Mouse (Mus musculus): Measurements from ENCODE around the gene Cacna1e. TPM values are rescaled to one million over a fixed set of nuclear protein-coding genes. Genes with fewer than 3 reads are reported as not detected.

The Cacna1e gene
- polyA plus RNA-seq, 1 experiment from 2014 or later, result 7.8 TPM

- Histone ChIP-seq H3K4me1 (replicated peaks) (peaks cover 12% of the 10 kb centered on the region), H3K36me3 (no peaks in the 10 kb centered on the region), H3K9ac (no peak overlapping the region), H3K4me3 (no peak overlapping the region), H3K4me2 (no peak overlapping the region), H3K9me3 (no peaks in the 10 kb centered on the region), H3K27ac (no peak overlapping the region), H3K27me3 (no peaks in the 10 kb centered on the region)
- peak; percentile 46; the same call in 1 of the 2 replicates for ATAC-seq (ENCODE audit: low FRiP score)
- 28% methylated on average over 10 of the region's 10 CpGs for WGBS
Measured at GRCm38 (mm10) chr1:154831269-154832167, 52.8 kb downstream of the Cacna1e start.

DNA sequence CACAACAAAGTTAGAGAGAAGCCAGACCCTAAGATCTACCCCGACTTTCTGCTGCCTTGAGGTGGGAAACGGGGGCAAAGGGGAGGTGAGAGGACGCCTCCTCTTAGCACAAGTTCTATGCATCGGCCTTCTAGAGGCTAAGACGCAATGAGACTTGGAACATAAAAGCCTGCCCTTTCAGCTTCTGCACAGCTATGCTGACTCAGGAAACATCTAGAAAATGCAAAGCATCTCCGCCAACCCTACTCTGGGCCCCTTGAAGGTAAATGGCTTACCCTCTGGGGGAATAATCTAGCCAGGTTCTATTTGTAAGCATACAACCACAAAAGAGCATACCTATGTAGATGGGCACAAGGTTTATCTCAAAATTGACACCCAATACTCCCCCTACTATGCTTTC lies 54.2 kb downstream of the Cacna1e start:
- peaks cover 13% of the 10 kb centered on the region for H3K4me1 ChIP-seq (replicated peaks)
- no peaks in the 10 kb centered on the region for H3K36me3 ChIP-seq
- H3K27ac ChIP-seq, result no peak overlapping the region
- H3K9me3 ChIP-seq, result no peaks in the 10 kb centered on the region
- H3K27me3 ChIP-seq, result no peaks in the 10 kb centered on the region
- H3K9ac ChIP-seq, result no peak overlapping the region
- 92% methylated on average over 6 of the region's 6 CpGs for WGBS
- H3K4me3 ChIP-seq, result no peak overlapping the region
- no peak overlapping the region for H3K4me2 ChIP-seq
- no peak for ATAC-seq (ENCODE audit: low FRiP score)

- H3K4me3 ChIP-seq, result no peak overlapping the region
- H3K4me2 ChIP-seq, result no peak overlapping the region
- WGBS, result 81% methylated on average over 3 of the region's 3 CpGs
- no peak overlapping the region for H3K27ac ChIP-seq
- no peaks in the 10 kb centered on the region for H3K27me3 ChIP-seq
- H3K9me3 ChIP-seq, result no peaks in the 10 kb centered on the region
- 0 out of 2 replicates have a peak, but pooled peaks cover 8% of the 10 kb centered on the region for H3K4me1 ChIP-seq (replicated peaks)
- no peaks in the 10 kb centered on the region for H3K36me3 ChIP-seq
- no peak for ATAC-seq (ENCODE audit: low FRiP score)
- no peak overlapping the region for H3K9ac ChIP-seq
Measured at GRCm38 (mm10) chr1:154823098-154823497, 61.2 kb downstream of the Cacna1e start.

- WGBS, result 93% methylated on average over 7 of the region's 7 CpGs
Measured at GRCm38 (mm10) chr1:154820422-154820821, 63.9 kb downstream of the Cacna1e start.

GRCm38 (mm10) chr1:154819960-154820359 lies 64.3 kb downstream of the Cacna1e start:
- H3K4me1 ChIP-seq (replicated peaks), result 0 out of 2 replicates have a peak, but pooled peaks cover 6% of the 10 kb centered on the region
- H3K27ac ChIP-seq, result no peak overlapping the region
- no peaks in the 10 kb centered on the region for H3K36me3 ChIP-seq
- H3K9ac ChIP-seq, result no peak overlapping the region
- no peaks in the 10 kb centered on the region for H3K9me3 ChIP-seq
- H3K4me2 ChIP-seq, result no peak overlapping the region
- 73% methylated on average over 2 of the region's 2 CpGs for WGBS
- no peak overlapping the region for H3K4me3 ChIP-seq
- no peak for ATAC-seq (ENCODE audit: low FRiP score)
- no peaks in the 10 kb centered on the region for H3K27me3 ChIP-seq

More at GRCm38 (mm10) chr1:154820422-154820821, 63.9 kb downstream of the Cacna1e start:
- H3K4me3 ChIP-seq, result no peak overlapping the region
- no peak overlapping the region for H3K9ac ChIP-seq
- H3K36me3 ChIP-seq, result no peaks in the 10 kb centered on the region
- no peaks in the 10 kb centered on the region for H3K9me3 ChIP-seq
- H3K27me3 ChIP-seq, result no peaks in the 10 kb centered on the region
- H3K4me2 ChIP-seq, result no peak overlapping the region
- no peak overlapping the region for H3K27ac ChIP-seq
- no peak for ATAC-seq (ENCODE audit: low FRiP score)
- H3K4me1 ChIP-seq (replicated peaks), result 0 out of 2 replicates have a peak, but pooled peaks cover 8% of the 10 kb centered on the region

DNA sequence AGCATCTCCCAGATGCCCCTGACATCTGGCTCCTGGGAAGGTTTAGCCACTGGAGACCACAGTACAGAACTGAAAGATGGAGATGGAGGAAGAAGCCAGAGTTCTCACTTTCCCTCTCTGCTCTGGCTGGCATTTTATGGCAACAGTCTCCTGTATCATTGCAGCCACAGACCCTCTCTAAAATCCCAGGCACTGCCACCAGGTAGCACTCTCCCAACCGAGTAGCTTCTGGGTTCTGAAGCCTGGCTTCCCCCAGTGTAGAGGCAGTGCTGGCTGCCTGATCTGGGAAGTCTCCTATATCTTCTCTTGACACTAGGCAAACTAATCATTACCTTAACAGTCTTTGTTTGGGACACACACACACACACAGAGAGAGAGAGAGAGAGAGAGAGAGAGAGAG lies 65.6 kb downstream of the Cacna1e start:
- no peak overlapping the region for H3K4me3 ChIP-seq
- no peaks in the 10 kb centered on the region for H3K9me3 ChIP-seq
- no peaks in the 10 kb centered on the region for H3K36me3 ChIP-seq
- H3K4me2 ChIP-seq, result no peak overlapping the region
- 52% methylated on average over 1 of the region's 1 CpGs for WGBS
- no peak for ATAC-seq (ENCODE audit: low FRiP score)
- no peaks in the 10 kb centered on the region for H3K27me3 ChIP-seq
- no peak overlapping the region for H3K9ac ChIP-seq
- H3K4me1 ChIP-seq (replicated peaks), result no peaks in the 10 kb centered on the region
- H3K27ac ChIP-seq, result no peak overlapping the region

DNA sequence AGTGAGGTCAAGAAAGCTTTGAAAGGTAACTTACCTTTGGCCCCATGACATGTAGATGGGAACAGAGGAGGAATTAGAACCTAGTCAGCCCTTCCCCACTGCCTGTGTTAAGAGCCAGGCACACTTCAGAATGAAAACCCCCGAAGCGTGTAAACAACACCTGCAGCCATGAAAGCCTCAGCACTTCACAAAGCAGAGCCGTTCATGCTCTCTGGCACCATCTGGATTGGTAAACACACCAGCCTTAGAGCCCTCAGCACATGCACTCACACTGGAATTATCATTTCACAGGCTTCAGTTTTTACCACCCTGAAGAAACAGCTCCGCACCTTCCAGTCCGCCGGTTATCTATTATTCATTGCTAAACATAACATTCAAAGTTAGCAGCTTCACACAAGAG lies 67.5 kb downstream of the Cacna1e start:
- Histone ChIP-seq H3K4me3 (no peak overlapping the region), H3K36me3 (no peaks in the 10 kb centered on the region), H3K9me3 (no peaks in the 10 kb centered on the region), H3K4me2 (no peak overlapping the region), H3K27ac (no peak overlapping the region), H3K9ac (no peak overlapping the region), H3K27me3 (no peaks in the 10 kb centered on the region), H3K4me1 (replicated peaks) (no peaks in the 10 kb centered on the region)
- 65% methylated on average over 6 of the region's 6 CpGs for WGBS
- no peak for ATAC-seq (ENCODE audit: low FRiP score)

DNA sequence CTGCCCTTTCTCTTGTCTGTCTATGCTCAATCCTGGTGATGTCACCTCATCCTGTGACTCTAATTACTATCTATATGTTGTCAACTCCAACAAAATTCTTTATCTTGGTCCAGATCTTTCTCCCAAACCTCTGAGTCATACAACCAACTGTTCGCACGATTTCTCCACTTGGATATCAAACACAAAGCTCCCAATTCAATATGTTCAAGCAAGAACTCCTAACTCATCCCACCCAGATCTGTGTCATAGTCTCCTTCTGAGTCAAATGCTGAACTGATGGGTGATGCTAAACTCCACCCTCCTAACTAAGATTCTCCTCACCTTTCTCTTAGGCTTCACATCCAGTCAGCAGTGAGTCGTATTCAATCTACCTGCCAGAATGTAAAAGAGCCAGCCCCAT lies 68.0 kb downstream of the Cacna1e start:
- H3K9me3 ChIP-seq, result no peaks in the 10 kb centered on the region
- no peaks in the 10 kb centered on the region for H3K36me3 ChIP-seq
- H3K4me2 ChIP-seq, result no peak overlapping the region
- H3K4me3 ChIP-seq, result no peak overlapping the region
- no peaks in the 10 kb centered on the region for H3K4me1 ChIP-seq (replicated peaks)
- WGBS, result 94% methylated on average over 3 of the region's 3 CpGs
- no peak overlapping the region for H3K27ac ChIP-seq
- H3K27me3 ChIP-seq, result no peaks in the 10 kb centered on the region
- H3K9ac ChIP-seq, result no peak overlapping the region
- no peak for ATAC-seq (ENCODE audit: low FRiP score)

- Histone ChIP-seq H3K36me3 (no peaks in the 10 kb centered on the region), H3K27ac (no peak overlapping the region), H3K27me3 (no peaks in the 10 kb centered on the region), H3K4me3 (no peak overlapping the region), H3K9ac (no peak overlapping the region), H3K4me2 (no peak overlapping the region), H3K9me3 (0 out of 2 replicates have a peak, but pooled peaks cover 3% of the 10 kb centered on the region), H3K4me1 (replicated peaks) (no peaks in the 10 kb centered on the region; the same call in 1 of the 2 replicates)
- no peak for ATAC-seq (ENCODE audit: low FRiP score)
- 80% methylated on average over 1 of the region's 1 CpGs for WGBS
Measured at GRCm38 (mm10) chr1:154805742-154806141, 78.6 kb downstream of the Cacna1e start.

- ATAC-seq (ENCODE audit: low FRiP score), result no peak
- 0 out of 2 replicates have a peak, but pooled peaks cover 3% of the 10 kb centered on the region for H3K9me3 ChIP-seq
- WGBS, result 93% methylated on average over 3 of the region's 3 CpGs
- no peaks in the 10 kb centered on the region for H3K27me3 ChIP-seq
- H3K4me3 ChIP-seq, result no peak overlapping the region
- no peaks in the 10 kb centered on the region for H3K36me3 ChIP-seq
- H3K9ac ChIP-seq, result no peak overlapping the region
- no peak overlapping the region for H3K4me2 ChIP-seq
- no peaks in the 10 kb centered on the region; the same call in 1 of the 2 replicates for H3K4me1 ChIP-seq (replicated peaks)
- H3K27ac ChIP-seq, result no peak overlapping the region
Measured at GRCm38 (mm10) chr1:154805038-154805437, 79.3 kb downstream of the Cacna1e start.

DNA sequence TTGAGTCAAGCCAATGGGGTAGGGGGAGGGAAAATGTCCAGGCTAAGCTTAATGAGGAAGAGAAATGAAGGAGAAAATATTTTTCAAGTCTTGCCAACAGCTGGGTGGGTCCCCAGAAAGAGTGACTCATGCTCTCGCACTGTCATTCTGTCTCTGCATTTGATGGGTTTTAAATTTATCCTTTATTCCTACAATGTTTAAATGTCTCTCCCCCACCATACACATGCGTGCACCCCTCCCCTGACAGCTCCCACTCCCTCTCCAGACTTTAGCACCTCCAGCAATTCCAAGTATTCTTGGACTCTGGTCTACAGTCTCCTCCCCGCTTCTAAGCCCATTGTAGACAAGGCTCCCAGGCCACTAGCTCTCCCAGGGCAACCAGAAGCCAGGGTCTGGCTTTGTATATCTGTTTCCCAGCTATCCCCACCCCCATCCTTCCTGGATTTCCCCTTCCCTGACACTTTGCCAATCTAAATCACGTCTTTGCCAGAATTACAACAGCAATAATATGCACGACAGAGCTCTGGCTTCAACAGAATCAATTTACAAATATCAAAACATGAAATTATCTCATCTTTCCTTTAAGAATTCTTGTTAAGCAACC lies 81.9 kb downstream of the Cacna1e start:
- Histone ChIP-seq H3K4me2 (no peak overlapping the region), H3K9ac (no peak overlapping the region), H3K27ac (no peak overlapping the region), H3K36me3 (no peaks in the 10 kb centered on the region), H3K4me3 (no peak overlapping the region), H3K4me1 (replicated peaks) (no peaks in the 10 kb centered on the region; the same call in 1 of the 2 replicates), H3K27me3 (0 out of 2 replicates have a peak, but pooled peaks cover 5% of the 10 kb centered on the region), H3K9me3 (no peaks in the 10 kb centered on the region)
- no peak for ATAC-seq (ENCODE audit: low FRiP score)
- WGBS, result 74% methylated on average over 5 of the region's 5 CpGs

GRCm38 (mm10) chr1:154799257-154799656 lies 85.0 kb downstream of the Cacna1e start:
- Histone ChIP-seq H3K4me2 (no peak overlapping the region), H3K27me3 (0 out of 2 replicates have a peak, but pooled peaks cover 5% of the 10 kb centered on the region), H3K4me1 (replicated peaks) (no peaks in the 10 kb centered on the region), H3K36me3 (no peaks in the 10 kb centered on the region), H3K9ac (no peak overlapping the region), H3K9me3 (no peaks in the 10 kb centered on the region), H3K4me3 (no peak overlapping the region), H3K27ac (no peak overlapping the region)
- WGBS, result 80% methylated on average over 31 of the region's 31 CpGs
- ATAC-seq (ENCODE audit: low FRiP score), result no peak
